Mouse (Mus musculus) cerebellum, adult 2 months (tissue): ENCODE measurements at regions not wholly inside any gene's neighbourhood (a gene's known extent, or its start where the extent isn't known, plus 50 kb on each side); places are given as distances from the start of the nearest gene placed in this dataset.

Experiments
- CTCF ChIP-seq: fragments of 200-500 bp; IDR thresholded peaks from 2 replicates; pipeline ENCODE4 v1.5.1; 2011; ENCODE audit warnings: low read depth, mild to moderate bottlenecking, control low read depth, low read length, moderate library complexity, borderline replicate concordance; ENCODE audit not compliant: insufficient read depth
- POLR2A ChIP-seq: fragments of 200-500 bp; IDR thresholded peaks from 2 replicates; pipeline ENCODE4 v1.6.1; 2011; ENCODE audit warnings: low read length, control low read depth, borderline replicate concordance; ENCODE audit not compliant: insufficient read depth

- TF ChIP-seq POLR2A (no peak), CTCF (no peak)
Measured at GRCm38 (mm10) chr7:71596780-71597179, 245.5 kb upstream of the Gm10295 start.
